Mouse (Mus musculus) heart, embryonic 11.5 days (tissue): ENCODE data around the gene Rtkn. TPM values are rescaled to one million over a fixed set of nuclear protein-coding genes. Genes with fewer than 3 reads are reported as not detected.

Experiments used
- ATAC-seq: fragments of 200-750 bp; cut with Nextera tagmentation; replicated peaks from 2 replicates; pipeline ENCODE4 v1.8.0; 2017; ENCODE audit warnings: moderate library complexity; ENCODE audit not compliant: insufficient number of reproducible peaks, low FRiP score, low TSS enrichment
- H3K27ac ChIP-seq: fragments of 300-500 bp; sonication (generic); 2 replicates; pipeline ENCODE4 v1.5.1; 2014; ENCODE audit warnings: mild to moderate bottlenecking, low read depth, low read length
- H3K27me3 ChIP-seq: fragments of 300-500 bp; sonication (generic); 2 replicates; pipeline ENCODE4 v1.6.1; 2014; ENCODE audit warnings: mild to moderate bottlenecking, low read length, mixed read lengths; ENCODE audit not compliant: control insufficient read depth, insufficient read depth
- H3K36me3 ChIP-seq: fragments of 300-500 bp; sonication (generic); 2 replicates; pipeline ENCODE4 v1.6.1; 2014; ENCODE audit warnings: mild to moderate bottlenecking, low read length, moderate library complexity, mixed read lengths; ENCODE audit not compliant: control insufficient read depth, insufficient read depth
- H3K4me1 ChIP-seq: fragments of 300-500 bp; sonication (generic); 2 replicates; pipeline ENCODE4 v1.6.1; 2014; ENCODE audit warnings: low read length; ENCODE audit not compliant: control insufficient read depth, insufficient read depth
- H3K4me2 ChIP-seq: fragments of 300-500 bp; sonication (generic); 2 replicates; pipeline ENCODE4 v1.6.1; 2014; ENCODE audit warnings: mild to moderate bottlenecking, moderate library complexity
- H3K4me3 ChIP-seq: fragments of 300-500 bp; sonication (generic); 2 replicates; pipeline ENCODE4 v1.5.1; 2014; ENCODE audit warnings: low read depth, low read length
- H3K9ac ChIP-seq: fragments of 300-500 bp; sonication (generic); 2 replicates; pipeline ENCODE4 v1.6.1; 2014; ENCODE audit warnings: mild to moderate bottlenecking, low read depth, low read length, moderate library complexity
- H3K9me3 ChIP-seq: fragments of 300-500 bp; sonication (generic); replicated peaks from 2 replicates; pipeline ENCODE4 v1.6.1; 2016; ENCODE audit warnings: low read length; ENCODE audit not compliant: control insufficient read depth
- WGBS: fragments of 180-500 bp; shearing (Covaris S2); extraction: QIAGEN DNeasy Blood & Tissue Kit; methylation state at CpG from one replicate; pipeline ENCODE4 v1.1.7; 2014; ENCODE audit not compliant: insufficient replicate concordance; 5-methylcytosine and 5-hydroxymethylcytosine counted together
- microRNA counts: library from miRNA; unstranded; fragments of <30 nt; microRNA quantifications from one replicate; lab custom pipeline; 2015
- microRNA-seq: library from miRNA; unstranded; fragments of <30 nt; microRNA quantifications from one replicate; pipeline ENCODE4, GENCODE M21; 2016; ENCODE audit warnings: borderline number of aligned reads
- polyA plus RNA-seq: library from polyadenylated mRNA; unstranded; fragments of >200 nt; fragmentation: Nextera tagmentation; extraction: Ambion mirVana; gene quantifications from 2 replicates; pipeline ENCODE4 v1.2.1, GENCODE M21; 2014

The Rtkn gene
- polyA plus RNA-seq, 1 experiment from 2014 or later, result 10.8 TPM

GRCm38 (mm10) chr6:83185895-83186861 lies 50.9 kb downstream of the Rtkn start:
- Histone ChIP-seq H3K27me3 (no peaks in the 10 kb centered on the region), H3K4me1 (peaks cover 12% of the 10 kb centered on the region), H3K4me2 (peak overlapping the region; percentile 52), H3K9me3 (no peaks in the 10 kb centered on the region), H3K9ac (no peak overlapping the region), H3K27ac (no peak overlapping the region), H3K4me3 (0 out of 2 replicates have a peak overlapping the region, but pooled peaks have one; percentile 8), H3K36me3 (peaks cover 23% of the 10 kb centered on the region)
- peak; percentile 68 for ATAC-seq
- WGBS, result 12% methylated on average over 24 of the region's 25 CpGs

GRCm38 (mm10) chr6:83186946-83187345 lies 51.7 kb downstream of the Rtkn start:
- no peak for ATAC-seq
- H3K27me3 ChIP-seq, result no peaks in the 10 kb centered on the region
- peaks cover 31% of the 10 kb centered on the region for H3K36me3 ChIP-seq
- no peak overlapping the region for H3K4me2 ChIP-seq
- no peak overlapping the region for H3K9ac ChIP-seq
- 73% methylated on average over 2 of the region's 2 CpGs for WGBS
- peaks cover 12% of the 10 kb centered on the region for H3K4me1 ChIP-seq
- H3K9me3 ChIP-seq, result no peaks in the 10 kb centered on the region
- H3K4me3 ChIP-seq, result no peak overlapping the region
- no peak overlapping the region for H3K27ac ChIP-seq

- 86% methylated on average over 7 of the region's 7 CpGs for WGBS
- no peak for ATAC-seq
- 0 out of 2 replicates have a peak, but pooled peaks cover 4% of the 10 kb centered on the region for H3K4me1 ChIP-seq
These were observed 58.3 kb downstream of the Rtkn start for GRCm38 (mm10) chr6:83193571-83193970.

GRCm38 (mm10) chr6:83197345-83198004 lies 62.2 kb downstream of the Rtkn start:
- Histone ChIP-seq H3K9me3 (no peaks in the 10 kb centered on the region), H3K27ac (no peak overlapping the region), H3K4me1 (0 out of 2 replicates have a peak, but pooled peaks cover 4% of the 10 kb centered on the region), H3K4me2 (no peak overlapping the region), H3K27me3 (no peaks in the 10 kb centered on the region), H3K36me3 (peaks cover 51% of the 10 kb centered on the region), H3K9ac (no peak overlapping the region), H3K4me3 (no peak overlapping the region)
- ATAC-seq, result no peak
- 36% methylated on average over 15 of the region's 15 CpGs for WGBS

More at GRCm38 (mm10) chr6:83193571-83193970, 58.3 kb downstream of the Rtkn start:
- Histone ChIP-seq H3K27me3 (no peaks in the 10 kb centered on the region), H3K36me3 (peaks cover 68% of the 10 kb centered on the region), H3K9ac (no peak overlapping the region), H3K9me3 (no peaks in the 10 kb centered on the region), H3K4me3 (no peak overlapping the region), H3K27ac (no peak overlapping the region), H3K4me2 (no peak overlapping the region)

MicroRNAs encoded within 50 kb of the gene (microRNA counts, 519-probe panel; counts per million panel counts)
- microRNA mmu-miR-3470a+mmu-miR-3470b (lab: Ali Mortazavi, UCI), result 32.2 counts per million

Small RNA genes within 50 kb of the gene (microRNA-seq; reads per million reads assigned to microRNA genes)
- not detected for gene Mir3470a

Other genes starting within 250 kb of the Rtkn start
- 0.04 and 0.15 TPM in 2 replicates for gene Sema4f, start 195.7 kb upstream of the Rtkn start, polyA plus RNA-seq
- 0.70 and 1.1 TPM in 2 replicates for gene M1ap, start 188.6 kb upstream of the Rtkn start, polyA plus RNA-seq
- 6.3 and 6.8 TPM in 2 replicates for gene Dok1, start 102.0 kb upstream of the Rtkn start, polyA plus RNA-seq
- gene Loxl3, start 101.3 kb upstream of the Rtkn start, polyA plus RNA-seq, result 4.5 and 5.7 TPM in 2 replicates
- gene Aup1, start 80.9 kb upstream of the Rtkn start, polyA plus RNA-seq, result 99.8 and 109 TPM in 2 replicates
- gene Htra2, start 80.2 kb upstream of the Rtkn start, polyA plus RNA-seq, result 41.8 and 43.3 TPM in 2 replicates
- gene Dqx1, start 77.6 kb upstream of the Rtkn start, polyA plus RNA-seq, result 0.24 and 0.30 TPM in 2 replicates
- gene Tlx2, start 65.2 kb upstream of the Rtkn start, polyA plus RNA-seq, result 0.23 TPM in 1 of 2 replicates, not detected in the other
- 15.1 and 17.0 TPM in 2 replicates for gene Pcgf1, start 57.6 kb upstream of the Rtkn start, polyA plus RNA-seq
- gene Lbx2, start 49.1 kb upstream of the Rtkn start, polyA plus RNA-seq, result 0.46 and 0.52 TPM in 2 replicates
- 0.97 and 2.1 TPM in 2 replicates for gene Ccdc142, start 33.9 kb upstream of the Rtkn start, polyA plus RNA-seq
- gene Gm42688, start 33.8 kb upstream of the Rtkn start, polyA plus RNA-seq, result 1.1 and 1.2 TPM in 2 replicates
- gene Mrpl53, start 26.4 kb upstream of the Rtkn start, polyA plus RNA-seq, result 138 and 144 TPM in 2 replicates
- 19.1 and 19.8 TPM in 2 replicates for gene Mogs, start 20.0 kb upstream of the Rtkn start, polyA plus RNA-seq
- gene Wbp1, start 13.9 kb upstream of the Rtkn start, polyA plus RNA-seq, result 76.0 and 87.2 TPM in 2 replicates
- 11.1 and 12.2 TPM in 2 replicates for gene Ino80b, start 10.0 kb upstream of the Rtkn start, polyA plus RNA-seq
- 4.5 and 6.9 TPM in 2 replicates for gene Wdr54, start 20.9 kb downstream of the Rtkn start, polyA plus RNA-seq
- gene 1700003E16Rik, start 20.9 kb downstream of the Rtkn start, polyA plus RNA-seq, result 0.14 and 0.27 TPM in 2 replicates
- 49.7 and 61.1 TPM in 2 replicates for gene Dctn1, start 30.5 kb downstream of the Rtkn start, polyA plus RNA-seq
- 0.21 and 0.38 TPM in 2 replicates for gene Slc4a5, start 84.4 kb downstream of the Rtkn start, polyA plus RNA-seq
- 44.5 and 45.4 TPM in 2 replicates for gene Mthfd2, start 190.4 kb downstream of the Rtkn start, polyA plus RNA-seq
- gene Mob1a, start 190.6 kb downstream of the Rtkn start, polyA plus RNA-seq, result 42.2 and 49.5 TPM in 2 replicates
- gene Bola3, start 213.7 kb downstream of the Rtkn start, polyA plus RNA-seq, result 279 and 280 TPM in 2 replicates